Mouse (Mus musculus) testis, adult 10 weeks (tissue): ENCODE measurements around the gene Nup43. TPM values are rescaled to one million over a fixed set of nuclear protein-coding genes. Genes with fewer than 3 reads are reported as not detected.

Experiments
- polyA plus RNA-seq: library from polyadenylated mRNA; stranded (reverse); fragments of 350-450 nt; fragmentation: Illumina TruSeq; extraction: RNeasy Lipid Tissue Mini Kit (QIAGEN cat#74804); gene quantifications from one replicate; pipeline ENCODE4 v1.2.3, GENCODE M21; 2014; ENCODE audit warnings: low read depth, low replicate concordance

The Nup43 gene
- 46.8 TPM for polyA plus RNA-seq

GRCm38 (mm10) chr10:7667342-7667802 lies at the start of gene Nup43:
Gene Nup43 (plus strand): TSS chr10:7667503.

GRCm38 (mm10) chr10:7680731-7681301 lies 13.5 kb downstream of the Nup43 start, which contains the start of the genes Pcmt1 and Lats1:
Gene Pcmt1 (minus strand): TSS chr10:7681136.
Gene Lats1 (plus strand): TSS chr10:7681214.

GRCm38 (mm10) chr10:7725751-7726500 lies 58.6 kb downstream of the Nup43 start, which contains the start of gene Katna1:
Gene Katna1 (plus strand): TSS chr10:7726000.

Other genes starting within 250 kb of the Nup43 start
- gene Ulbp1, start 193.9 kb upstream of the Nup43 start, polyA plus RNA-seq: 3.3 TPM
- 7.2 TPM for gene Lrp11, start 77.7 kb upstream of the Nup43 start, polyA plus RNA-seq
- 262 TPM for gene Pcmt1, start 13.6 kb downstream of the Nup43 start, polyA plus RNA-seq
- gene Lats1, start 13.7 kb downstream of the Nup43 start, polyA plus RNA-seq: 26.4 TPM
- gene Katna1, start 58.5 kb downstream of the Nup43 start, polyA plus RNA-seq: 31.2 TPM
- 97.7 TPM for gene Ginm1, start 125.3 kb downstream of the Nup43 start, polyA plus RNA-seq
- gene Ppil4, start 125.4 kb downstream of the Nup43 start, polyA plus RNA-seq: 59.3 TPM
- gene Zc3h12d, start 165.0 kb downstream of the Nup43 start, polyA plus RNA-seq: 0.10 TPM